Mouse (Mus musculus) lung, adult 2 months (tissue): ENCODE measurements around the gene Keap1. TPM values are rescaled to one million over a fixed set of nuclear protein-coding genes. Genes with fewer than 3 reads are reported as not detected.
"Not testable (repeated sequence)": the region's sequence is repeated elsewhere in the genome, so short reads cannot be mapped to it uniquely, and the experiment has no call there.

ENCODE experiments used
- DNase-seq: peaks from one replicate; pipeline ENCODE4 v3.0.0; 2022
- H3K4me1 ChIP-seq: fragments of 200-500 bp; 2 replicates; pipeline ENCODE4 v1.6.1; 2011; ENCODE audit warnings: low read length; ENCODE audit not compliant: control insufficient read depth, insufficient read depth
- H3K4me3 ChIP-seq: fragments of 200-500 bp; replicated peaks from 2 replicates; pipeline ENCODE3; 2011; ENCODE audit warnings: low read depth, mild to moderate bottlenecking, control low read depth, low read length; ENCODE audit errors: extremely low read depth
- CTCF ChIP-seq: fragments of 200-500 bp; IDR thresholded peaks from 2 replicates; pipeline ENCODE4 v1.5.1; 2011; ENCODE audit warnings: mild to moderate bottlenecking, low read length, control low read depth; ENCODE audit not compliant: insufficient read depth
- POLR2A ChIP-seq: fragments of 200-500 bp; IDR thresholded peaks from 2 replicates; pipeline ENCODE4 v1.6.1; 2011; ENCODE audit warnings: low read depth, mild to moderate bottlenecking, control low read depth, low read length, borderline replicate concordance; ENCODE audit errors: extremely low read depth
- WGBS: fragments of 180-500 bp; shearing (Covaris S2); methylation state at CpG from one replicate; pipeline ENCODE4 v1.1.7; 2018; 5-methylcytosine and 5-hydroxymethylcytosine counted together
- polyA plus RNA-seq: library from polyadenylated mRNA; depleted of rRNA; stranded (reverse); fragments of >200 nt; gene quantifications from 2 replicates; pipeline ENCODE4 v1.2.3, GENCODE M21; 2012

Gene Keap1
- polyA plus RNA-seq, 1 experiment: 81.2 TPM

GRCm38 (mm10) chr9:21275727-21276126, 36.6 kb upstream of the Keap1 start:
- TF ChIP-seq CTCF: no peak
- no peak for TF ChIP-seq POLR2A
- no peaks in the 10 kb centered on the region for H3K4me1 ChIP-seq
- 86% methylated on average over 12 of the region's 12 CpGs for WGBS
- no peak for DNase-seq
- H3K4me3 ChIP-seq: no peak overlapping the region

- WGBS: 78% methylated on average over 7 of the region's 7 CpGs
- DNase-seq: no peak
- no peak overlapping the region for H3K4me3 ChIP-seq
- no peak for TF ChIP-seq CTCF
- TF ChIP-seq POLR2A: no peak
- no peaks in the 10 kb centered on the region for H3K4me1 ChIP-seq
Measured at GRCm38 (mm10) chr9:21275013-21275710, 36.0 kb upstream of the Keap1 start.

GRCm38 (mm10) chr9:21274336-21274735, 35.2 kb upstream of the Keap1 start:
- H3K4me1 ChIP-seq: no peaks in the 10 kb centered on the region
- WGBS: 77% methylated on average over 3 of the region's 3 CpGs
- no peak overlapping the region for H3K4me3 ChIP-seq
- TF ChIP-seq CTCF: no peak
- TF ChIP-seq POLR2A: no peak
- no peak for DNase-seq

- Histone ChIP-seq H3K4me1 (no peaks in the 10 kb centered on the region), H3K4me3 (no peak overlapping the region)
- TF ChIP-seq POLR2A: no peak
- TF ChIP-seq CTCF: no peak
- WGBS: 69% methylated on average over 7 of the region's 7 CpGs
- DNase-seq: no peak
Measured at GRCm38 (mm10) chr9:21273520-21274228, 34.5 kb upstream of the Keap1 start.

- Histone ChIP-seq H3K4me3 (no peak overlapping the region), H3K4me1 (no peaks in the 10 kb centered on the region)
- 77% methylated on average over 8 of the region's 8 CpGs for WGBS
- no peak for DNase-seq
- TF ChIP-seq POLR2A (no peak), CTCF (no peak)
Measured at GRCm38 (mm10) chr9:21273094-21273493, 33.9 kb upstream of the Keap1 start.

GRCm38 (mm10) chr9:21272391-21272790, 33.2 kb upstream of the Keap1 start:
- 89% methylated on average over 9 of the region's 9 CpGs for WGBS
- H3K4me1 ChIP-seq: no peaks in the 10 kb centered on the region

GRCm38 (mm10) chr9:21269590-21269989, 30.4 kb upstream of the Keap1 start:
- not testable (repeated sequence) for H3K4me3 ChIP-seq, DNase-seq, H3K4me1 ChIP-seq
- WGBS: 72% methylated on average over 5 of the region's 5 CpGs

More at GRCm38 (mm10) chr9:21272391-21272790, 33.2 kb upstream of the Keap1 start:
- DNase-seq: no peak
- no peak overlapping the region for H3K4me3 ChIP-seq
- TF ChIP-seq POLR2A (no peak), CTCF (no peak)

GRCm38 (mm10) chr9:21268305-21268704, 29.1 kb upstream of the Keap1 start:
- TF ChIP-seq POLR2A: no peak
- TF ChIP-seq CTCF: no peak
- H3K4me3 ChIP-seq: no peak overlapping the region
- no peaks in the 10 kb centered on the region; the same call in 1 of the 2 replicates for H3K4me1 ChIP-seq
- DNase-seq: no peak
- whole genome bisulfite sequencing: 94% methylated on average over 16 of the region's 16 CpGs

- H3K4me3 ChIP-seq: no peak overlapping the region
- DNase-seq: no peak
- TF ChIP-seq POLR2A (no peak), CTCF (no peak)
- 86% methylated on average over 5 of the region's 5 CpGs for WGBS
- no peaks in the 10 kb centered on the region; the same call in 1 of the 2 replicates for H3K4me1 ChIP-seq
Measured at GRCm38 (mm10) chr9:21266889-21267288, 27.7 kb upstream of the Keap1 start.

GRCm38 (mm10) chr9:21265611-21266010, 26.4 kb upstream of the Keap1 start:
- no peaks in the 10 kb centered on the region; the same call in 1 of the 2 replicates for H3K4me1 ChIP-seq
- peak overlapping the region; percentile 84 for H3K4me3 ChIP-seq
- 5% methylated on average over 11 of the region's 11 CpGs for WGBS
- TF ChIP-seq CTCF: no peak
- TF ChIP-seq POLR2A: no peak
- DNase-seq: no peak
